Mouse (Mus musculus) heart, postnatal 10 days (tissue): ENCODE results near the gene Vmn1r119. TPM values are rescaled to one million over a fixed set of nuclear protein-coding genes. Genes with fewer than 3 reads are reported as not detected.
"Not testable (repeated sequence)": the region's sequence is repeated elsewhere in the genome, so short reads cannot be mapped to it uniquely, and the experiment has no call there.

ENCODE experiments used
- DNase-seq, 2 experiments: peaks; one replicate each; pipeline ENCODE4 v3.0.0; 2021
- intact Hi-C: fragments of 180-260 bp; cut with DNase I; formaldehyde crosslinking; loops from one replicate; pipeline ENCODE4 v1.15.1; 2025
- total RNA-seq, 2 experiments: library from RNA; stranded (reverse); gene quantifications; 2 replicates each; pipeline ENCODE4 v1.2.3; 2021

The Vmn1r119 gene
- not detected for total RNA-seq

- intact Hi-C loops, DNase-seq: not testable (repeated sequence)
These were observed at the start of gene Vmn1r119 for GRCm38 (mm10) chr7:21012355-21012754. Vmn1r119 (minus strand) TSS chr7:21012455.

GRCm38 (mm10) chr7:21053684-21054083 lies 41.4 kb upstream of the Vmn1r119 start, which contains the start of gene Vmn1r120:
Vmn1r120 (minus strand) TSS chr7:21053784.
- intact Hi-C loops, DNase-seq: not testable (repeated sequence)

Other genes with a start within 250 kb of the Vmn1r119 start
- gene Vmn1r112, start 241.3 kb downstream of the Vmn1r119 start, total RNA-seq: not detected
- gene Vmn1r113, start 225.2 kb downstream of the Vmn1r119 start, total RNA-seq: not detected
- not detected for gene Vmn1r114, start 200.3 kb downstream of the Vmn1r119 start, total RNA-seq
- gene Vmn1r115, start 167.5 kb downstream of the Vmn1r119 start, total RNA-seq: not detected
- not detected for gene Vmn1r116, start 140.2 kb downstream of the Vmn1r119 start, total RNA-seq
- gene Vmn1r117, start 128.3 kb downstream of the Vmn1r119 start, total RNA-seq: not detected
- not detected for gene Vmn1r118, start 100.1 kb downstream of the Vmn1r119 start, total RNA-seq
- gene Vmn1r120, start 41.3 kb upstream of the Vmn1r119 start, total RNA-seq: not detected
- gene Vmn1r121, start 86.1 kb upstream of the Vmn1r119 start, total RNA-seq: not detected
- not detected for gene Vmn1r122, start 121.7 kb upstream of the Vmn1r119 start, total RNA-seq
- not detected for gene Vmn1r123, start 149.7 kb upstream of the Vmn1r119 start, total RNA-seq
- gene Gm5157, start 178.0 kb upstream of the Vmn1r119 start, total RNA-seq: not detected
- not detected for gene Vmn1r124, start 248.2 kb upstream of the Vmn1r119 start, total RNA-seq